Mouse (Mus musculus) hindbrain, embryonic 16.5 days (tissue): ENCODE data around the gene Arhgap10. TPM values are rescaled to one million over a fixed set of nuclear protein-coding genes. Genes with fewer than 3 reads are reported as not detected.

ENCODE experiments used
- ATAC-seq: fragments of 200-750 bp; cut with Nextera tagmentation; 2 replicates; pipeline ENCODE4 v1.8.0; 2017; ENCODE audit warnings: moderate TSS enrichment, moderate library complexity
- H3K27ac ChIP-seq: fragments of 300-500 bp; sonication (generic); 2 replicates; pipeline ENCODE4 v1.5.1; 2014; ENCODE audit warnings: low read depth, mild to moderate bottlenecking, control low read depth, low read length, moderate library complexity
- H3K27me3 ChIP-seq: fragments of 300-500 bp; sonication (generic); replicated peaks from 2 replicates; pipeline ENCODE4 v1.6.1; 2014; ENCODE audit warnings: low read length; ENCODE audit not compliant: control insufficient read depth, insufficient read depth
- H3K36me3 ChIP-seq: fragments of 300-500 bp; sonication (generic); 2 replicates; pipeline ENCODE4 v1.6.1; 2014; ENCODE audit warnings: mild to moderate bottlenecking, low read length, moderate library complexity, mixed read lengths; ENCODE audit not compliant: control insufficient read depth, insufficient read depth
- H3K4me1 ChIP-seq: fragments of 300-500 bp; sonication (generic); 2 replicates; pipeline ENCODE4 v1.6.1; 2014; ENCODE audit warnings: low read depth, low read length; ENCODE audit not compliant: control insufficient read depth, insufficient read depth
- H3K4me2 ChIP-seq: fragments of 300-500 bp; sonication (generic); 2 replicates; pipeline ENCODE4 v1.6.1; 2014; ENCODE audit warnings: mild to moderate bottlenecking, low read length, control low read depth, moderate library complexity
- H3K4me3 ChIP-seq: fragments of 300-500 bp; sonication (generic); 2 replicates; pipeline ENCODE4 v1.5.1; 2014; ENCODE audit warnings: mild to moderate bottlenecking, low read length, control low read depth, moderate library complexity
- H3K9ac ChIP-seq: fragments of 300-500 bp; sonication (generic); 2 replicates; pipeline ENCODE4 v1.6.1; 2014; ENCODE audit warnings: low read depth, mild to moderate bottlenecking, control low read depth, low read length, moderate library complexity
- H3K9me3 ChIP-seq: fragments of 300-500 bp; sonication (generic); 2 replicates; pipeline ENCODE4 v1.6.1; 2014; ENCODE audit warnings: mild to moderate bottlenecking, low read length, moderate library complexity; ENCODE audit not compliant: control insufficient read depth
- WGBS: fragments of 180-500 bp; shearing (Covaris S2); extraction: QIAGEN DNeasy Blood & Tissue Kit; methylation state at CpG from one replicate; pipeline ENCODE4 v1.1.7; 2014; 5-methylcytosine and 5-hydroxymethylcytosine counted together
- polyA plus RNA-seq: library from polyadenylated mRNA; unstranded; fragments of >200 nt; fragmentation: Nextera tagmentation; extraction: Ambion mirVana; gene quantifications from 2 replicates; pipeline ENCODE4 v1.2.1, GENCODE M21; 2015

Arhgap10 gene
- polyA plus RNA-seq, 1 experiment from 2014 or later, result 5.0 TPM

- 91% methylated on average over 1 of the region's 1 CpGs for WGBS
- H3K4me2 ChIP-seq, result no peak overlapping the region
- no peak overlapping the region for H3K9ac ChIP-seq
- no peak for ATAC-seq
- no peaks in the 10 kb centered on the region for H3K4me1 ChIP-seq
- no peaks in the 10 kb centered on the region for H3K36me3 ChIP-seq
- no peaks in the 10 kb centered on the region for H3K9me3 ChIP-seq
- H3K27ac ChIP-seq, result no peak overlapping the region
- no peaks in the 10 kb centered on the region for H3K27me3 ChIP-seq
- H3K4me3 ChIP-seq, result no peak overlapping the region
These were observed 20.5 kb upstream of the Arhgap10 start for GRCm38 (mm10) chr8:77538256-77538655.

GRCm38 (mm10) chr8:77536821-77537220 lies 19.1 kb upstream of the Arhgap10 start:
- no peak overlapping the region for H3K9ac ChIP-seq
- H3K27ac ChIP-seq, result no peak overlapping the region
- WGBS, result 81% methylated on average over 12 of the region's 12 CpGs
- ATAC-seq, result no peak
- H3K27me3 ChIP-seq, result no peaks in the 10 kb centered on the region
- no peak overlapping the region for H3K4me3 ChIP-seq
- no peaks in the 10 kb centered on the region for H3K36me3 ChIP-seq
- H3K4me1 ChIP-seq, result no peaks in the 10 kb centered on the region
- H3K9me3 ChIP-seq, result no peaks in the 10 kb centered on the region
- H3K4me2 ChIP-seq, result no peak overlapping the region

DNA sequence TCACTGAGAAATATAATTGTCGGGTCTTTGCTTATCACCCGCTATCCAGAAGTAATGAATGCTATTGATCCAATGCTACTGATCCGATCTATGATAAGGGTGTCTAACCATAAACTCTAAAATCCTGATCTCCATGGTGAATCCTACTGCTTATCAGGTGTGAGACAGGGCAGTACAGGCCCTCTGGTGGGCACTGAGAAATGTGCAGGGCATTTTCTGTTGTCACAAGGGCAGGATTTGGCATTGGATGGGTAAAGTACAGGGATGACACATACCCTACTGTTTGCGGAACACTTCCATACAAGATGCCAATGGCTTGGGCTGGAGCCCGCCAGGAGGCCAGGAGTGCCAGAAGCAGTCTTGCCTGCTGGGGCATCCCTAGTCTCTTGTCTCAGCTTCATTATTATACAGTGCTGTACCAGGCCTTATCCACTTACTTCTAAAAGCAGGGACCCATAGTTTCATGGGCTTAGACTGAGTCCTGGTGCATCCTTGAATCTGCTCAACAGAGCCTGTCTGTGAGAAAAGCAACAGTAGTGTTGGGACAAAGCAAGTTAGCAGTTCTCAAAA lies 17.4 kb upstream of the Arhgap10 start:
- WGBS, result 84% methylated on average over 5 of the region's 5 CpGs
- peak; percentile 82 for ATAC-seq
- H3K36me3 ChIP-seq, result no peaks in the 10 kb centered on the region
- H3K9ac ChIP-seq, result no peak overlapping the region
- no peak overlapping the region for H3K4me2 ChIP-seq
- H3K27me3 ChIP-seq, result no peaks in the 10 kb centered on the region
- H3K4me1 ChIP-seq, result no peaks in the 10 kb centered on the region
- no peak overlapping the region for H3K27ac ChIP-seq
- H3K4me3 ChIP-seq, result no peak overlapping the region
- no peaks in the 10 kb centered on the region for H3K9me3 ChIP-seq

GRCm38 (mm10) chr8:77534358-77534992 lies 16.7 kb upstream of the Arhgap10 start:
- H3K4me1 ChIP-seq, result no peaks in the 10 kb centered on the region
- H3K36me3 ChIP-seq, result no peaks in the 10 kb centered on the region
- 66% methylated on average over 8 of the region's 8 CpGs for WGBS
- H3K9me3 ChIP-seq, result no peaks in the 10 kb centered on the region
- H3K9ac ChIP-seq, result no peak overlapping the region
- ATAC-seq, result peak; percentile 27; the same call in 1 of the 2 replicates
- H3K4me2 ChIP-seq, result no peak overlapping the region
- H3K4me3 ChIP-seq, result no peak overlapping the region
- no peaks in the 10 kb centered on the region for H3K27me3 ChIP-seq
- no peak overlapping the region for H3K27ac ChIP-seq

DNA sequence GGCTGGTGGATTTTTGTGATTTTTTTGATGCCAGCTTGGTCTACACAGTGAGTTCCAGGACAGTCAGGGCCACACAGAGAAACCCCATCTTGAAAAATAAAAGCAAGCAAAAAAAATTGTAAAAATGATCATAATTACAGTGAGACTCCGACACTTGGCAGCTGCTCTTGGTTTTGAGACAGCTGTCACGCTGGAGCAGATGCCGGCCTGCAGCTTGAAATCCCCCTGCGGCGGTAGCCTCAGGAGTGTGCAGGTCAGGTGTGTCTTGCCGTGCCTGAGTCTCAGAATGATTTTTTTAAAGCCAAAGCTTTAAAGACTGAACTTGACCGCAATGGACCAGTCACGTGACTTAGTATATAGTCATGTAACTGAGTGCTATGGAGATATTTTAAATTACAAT lies 8.4 kb upstream of the Arhgap10 start:
- Histone ChIP-seq H3K36me3 (no peaks in the 10 kb centered on the region), H3K4me1 (no peaks in the 10 kb centered on the region), H3K9ac (no peak overlapping the region), H3K4me3 (no peak overlapping the region), H3K27me3 (no peaks in the 10 kb centered on the region), H3K9me3 (no peaks in the 10 kb centered on the region), H3K27ac (no peak overlapping the region), H3K4me2 (no peak overlapping the region)
- no peak for ATAC-seq
- WGBS, result 71% methylated on average over 8 of the region's 8 CpGs

GRCm38 (mm10) chr8:77524906-77525305 lies 7.2 kb upstream of the Arhgap10 start:
- H3K4me1 ChIP-seq, result no peaks in the 10 kb centered on the region
- no peak overlapping the region for H3K27ac ChIP-seq
- no peak overlapping the region for H3K4me2 ChIP-seq
- 98% methylated on average over 2 of the region's 2 CpGs for WGBS
- no peaks in the 10 kb centered on the region for H3K9me3 ChIP-seq
- ATAC-seq, result no peak
- no peaks in the 10 kb centered on the region for H3K36me3 ChIP-seq
- H3K27me3 ChIP-seq, result no peaks in the 10 kb centered on the region
- H3K9ac ChIP-seq, result no peak overlapping the region
- no peak overlapping the region for H3K4me3 ChIP-seq

DNA sequence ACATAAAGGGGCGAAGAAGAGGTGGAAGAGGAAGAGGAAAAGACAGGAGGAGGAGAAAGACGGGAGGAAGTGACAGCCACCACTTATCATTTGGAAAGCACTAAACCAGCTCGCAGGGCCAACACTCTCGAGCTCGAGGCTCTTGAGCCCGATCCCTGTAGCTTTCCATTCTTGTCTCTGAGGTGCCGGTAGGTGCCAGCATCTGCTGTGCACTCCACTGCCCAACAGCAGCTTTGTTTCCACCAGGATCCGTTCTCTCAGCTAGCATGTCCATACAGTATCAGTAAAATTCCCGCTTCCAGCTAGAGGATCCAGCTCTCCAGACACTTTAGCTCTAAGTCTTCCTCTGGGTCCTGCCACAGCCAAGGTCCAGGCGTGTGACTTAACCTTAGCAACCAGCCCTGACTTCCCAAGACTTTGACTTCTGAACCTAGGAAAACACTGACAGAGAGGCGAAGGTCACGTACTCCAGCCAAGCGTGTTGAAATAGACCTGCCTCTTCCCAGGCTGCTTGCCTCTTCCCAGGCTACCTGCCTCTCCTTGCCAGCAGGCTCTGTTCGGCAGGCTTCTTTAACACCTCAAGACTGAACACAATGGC lies 6.4 kb upstream of the Arhgap10 start:
- peaks cover 2% of the 10 kb centered on the region; the same call in 1 of the 2 replicates for H3K27me3 ChIP-seq
- no peak overlapping the region for H3K4me3 ChIP-seq
- H3K9ac ChIP-seq, result no peak overlapping the region
- no peaks in the 10 kb centered on the region for H3K4me1 ChIP-seq
- no peaks in the 10 kb centered on the region for H3K9me3 ChIP-seq
- ATAC-seq, result no peak
- no peaks in the 10 kb centered on the region for H3K36me3 ChIP-seq
- 84% methylated on average over 14 of the region's 14 CpGs for WGBS
- H3K27ac ChIP-seq, result no peak overlapping the region
- H3K4me2 ChIP-seq, result no peak overlapping the region

- Histone ChIP-seq H3K9ac (no peak overlapping the region), H3K9me3 (no peaks in the 10 kb centered on the region), H3K4me1 (peaks cover 2% of the 10 kb centered on the region; the same call in 1 of the 2 replicates), H3K4me2 (no peak overlapping the region), H3K27ac (no peak overlapping the region), H3K36me3 (no peaks in the 10 kb centered on the region), H3K4me3 (no peak overlapping the region), H3K27me3 (peaks cover 2% of the 10 kb centered on the region; the same call in 1 of the 2 replicates)
- no peak for ATAC-seq
- WGBS, result 92% methylated on average over 8 of the region's 8 CpGs
These were observed 5.2 kb upstream of the Arhgap10 start for GRCm38 (mm10) chr8:77522984-77523383.

DNA sequence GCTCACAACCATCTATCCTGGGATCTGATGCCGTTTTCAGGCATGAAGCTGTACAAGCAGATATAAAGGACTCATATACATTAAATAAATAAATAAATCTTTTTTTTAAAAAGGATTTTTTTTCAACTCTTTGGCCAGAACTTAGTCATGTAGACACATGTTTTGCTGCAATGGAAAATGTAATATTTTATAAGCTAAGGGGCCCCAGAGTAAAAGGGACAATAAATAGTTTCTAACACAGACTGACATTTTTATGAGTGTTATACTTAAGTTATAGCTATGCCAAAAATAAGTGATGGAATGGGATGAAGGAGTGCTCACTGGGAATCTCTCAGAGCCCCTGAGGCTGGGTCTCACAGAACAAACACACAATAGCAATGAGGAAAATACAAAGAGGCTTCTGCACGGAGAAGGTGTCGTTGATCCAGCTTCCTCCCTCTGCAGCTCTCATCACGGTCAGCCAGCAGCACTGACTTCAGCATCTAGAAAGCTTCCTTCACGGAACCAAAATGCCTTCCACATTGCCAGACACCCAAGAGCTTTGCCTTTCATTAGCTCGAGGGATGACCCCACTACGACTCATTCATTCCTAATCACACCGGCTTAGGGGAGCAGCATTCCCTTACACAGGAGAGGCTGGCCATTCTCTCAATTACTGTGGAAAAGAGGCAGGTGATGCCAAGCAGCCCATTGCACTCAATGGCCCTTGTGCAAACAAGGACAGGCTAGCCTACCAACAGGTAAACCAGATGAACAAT lies 3.5 kb upstream of the Arhgap10 start:
- no peak overlapping the region for H3K9ac ChIP-seq
- peaks cover 7% of the 10 kb centered on the region for H3K4me1 ChIP-seq
- no peak overlapping the region for H3K27ac ChIP-seq
- WGBS, result 87% methylated on average over 8 of the region's 8 CpGs
- H3K27me3 ChIP-seq, result peaks cover 2% of the 10 kb centered on the region; the same call in 1 of the 2 replicates
- H3K4me2 ChIP-seq, result no peak overlapping the region
- H3K36me3 ChIP-seq, result no peaks in the 10 kb centered on the region
- no peak for ATAC-seq
- H3K9me3 ChIP-seq, result no peaks in the 10 kb centered on the region
- H3K4me3 ChIP-seq, result no peak overlapping the region
